Mouse (Mus musculus) midbrain, embryonic 10.5 days (tissue): Measurements from ENCODE around the gene Acr. TPM values are rescaled to one million over a fixed set of nuclear protein-coding genes. Genes with fewer than 3 reads are reported as not detected.

ENCODE experiments used
- DNase-seq: peaks from one replicate; pipeline ENCODE4 v3.0.0-alpha.2; 2017; ENCODE audit warnings: low spot score
- H3K27ac ChIP-seq: fragments of 300-500 bp; sonication (generic); replicated peaks from 2 replicates; pipeline ENCODE4 v1.5.1; 2016; ENCODE audit warnings: mild to moderate bottlenecking
- H3K27me3 ChIP-seq: fragments of 300-500 bp; sonication (generic); 2 replicates; pipeline ENCODE4 v1.6.1; 2016; ENCODE audit warnings: low read depth, mild to moderate bottlenecking; ENCODE audit not compliant: poor library complexity, severe bottlenecking
- H3K36me3 ChIP-seq: fragments of 300-500 bp; sonication (generic); 2 replicates; pipeline ENCODE4 v1.6.1; 2016; ENCODE audit warnings: mild to moderate bottlenecking, moderate library complexity
- H3K4me1 ChIP-seq: fragments of 300-500 bp; sonication (generic); 2 replicates; pipeline ENCODE4 v1.6.1; 2016
- H3K4me3 ChIP-seq: fragments of 300-500 bp; sonication (generic); 2 replicates; pipeline ENCODE4 v1.5.1; 2016; ENCODE audit warnings: mild to moderate bottlenecking, moderate library complexity
- H3K9me3 ChIP-seq: fragments of 300-500 bp; sonication (generic); replicated peaks from 2 replicates; pipeline ENCODE4 v1.6.1; 2016; ENCODE audit warnings: mild to moderate bottlenecking
- WGBS: fragments of 180-500 bp; shearing (Covaris S2); methylation state at CpG from one replicate; pipeline ENCODE4 v1.1.7; 2016; 5-methylcytosine and 5-hydroxymethylcytosine counted together
- polyA plus RNA-seq: library from polyadenylated mRNA; unstranded; fragments of >200 nt; fragmentation: Nextera tagmentation; extraction: Ambion mirVana; gene quantifications from 2 replicates; pipeline ENCODE4 v1.2.1, GENCODE M21; 2016

Acr gene
- polyA plus RNA-seq, 1 experiment from 2014 or later = 0.10 TPM

DNA sequence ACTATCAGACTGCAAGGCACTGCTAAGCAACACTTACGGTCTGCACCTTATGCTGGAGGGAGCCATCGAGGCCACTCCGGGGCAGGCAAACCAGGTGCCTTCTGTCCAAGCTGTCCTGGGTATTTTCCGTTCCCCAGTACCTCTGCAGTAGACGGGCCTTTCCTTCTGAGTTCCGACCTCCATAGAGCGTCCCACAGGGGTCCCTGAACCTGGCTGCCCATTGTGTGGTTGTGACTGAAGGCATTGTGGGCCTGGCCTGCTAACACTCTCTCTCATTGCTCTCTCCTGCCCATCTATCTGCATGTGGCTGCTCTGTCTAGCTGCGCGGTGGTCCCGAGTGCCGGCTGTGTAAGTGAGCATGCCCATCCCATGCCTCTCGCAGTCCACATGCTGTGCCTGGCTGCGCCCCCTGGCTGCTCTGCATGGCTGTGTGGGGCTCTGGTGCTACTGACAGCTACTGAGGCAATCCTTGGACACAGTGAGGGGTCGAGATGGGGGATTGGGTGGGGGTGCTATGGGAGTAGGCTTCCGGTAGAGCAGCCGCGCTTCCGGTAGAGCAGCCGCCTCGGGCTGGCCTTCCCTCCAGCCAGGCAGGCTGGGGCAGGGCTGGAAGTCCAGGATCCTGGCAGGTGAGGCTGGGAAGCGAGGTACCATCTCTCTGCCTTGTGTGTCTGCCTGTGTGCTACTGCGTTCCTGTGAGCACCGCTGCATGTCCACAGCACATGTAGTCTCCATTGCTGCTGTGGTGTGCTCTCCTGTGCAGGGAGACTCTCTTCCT lies 11.5 kb upstream of the Acr start:
- Histone ChIP-seq H3K9me3 (no peaks in the 10 kb centered on the region), H3K36me3 (0 out of 2 replicates have a peak, but pooled peaks cover 7% of the 10 kb centered on the region), H3K4me1 (peaks cover 33% of the 10 kb centered on the region), H3K4me3 (peak overlapping the region; percentile 47), H3K27ac (no peak overlapping the region), H3K27me3 (peaks cover 50% of the 10 kb centered on the region)
- 23% methylated on average over 23 of the region's 23 CpGs for WGBS
- DNase-seq = peak; percentile 57

DNA sequence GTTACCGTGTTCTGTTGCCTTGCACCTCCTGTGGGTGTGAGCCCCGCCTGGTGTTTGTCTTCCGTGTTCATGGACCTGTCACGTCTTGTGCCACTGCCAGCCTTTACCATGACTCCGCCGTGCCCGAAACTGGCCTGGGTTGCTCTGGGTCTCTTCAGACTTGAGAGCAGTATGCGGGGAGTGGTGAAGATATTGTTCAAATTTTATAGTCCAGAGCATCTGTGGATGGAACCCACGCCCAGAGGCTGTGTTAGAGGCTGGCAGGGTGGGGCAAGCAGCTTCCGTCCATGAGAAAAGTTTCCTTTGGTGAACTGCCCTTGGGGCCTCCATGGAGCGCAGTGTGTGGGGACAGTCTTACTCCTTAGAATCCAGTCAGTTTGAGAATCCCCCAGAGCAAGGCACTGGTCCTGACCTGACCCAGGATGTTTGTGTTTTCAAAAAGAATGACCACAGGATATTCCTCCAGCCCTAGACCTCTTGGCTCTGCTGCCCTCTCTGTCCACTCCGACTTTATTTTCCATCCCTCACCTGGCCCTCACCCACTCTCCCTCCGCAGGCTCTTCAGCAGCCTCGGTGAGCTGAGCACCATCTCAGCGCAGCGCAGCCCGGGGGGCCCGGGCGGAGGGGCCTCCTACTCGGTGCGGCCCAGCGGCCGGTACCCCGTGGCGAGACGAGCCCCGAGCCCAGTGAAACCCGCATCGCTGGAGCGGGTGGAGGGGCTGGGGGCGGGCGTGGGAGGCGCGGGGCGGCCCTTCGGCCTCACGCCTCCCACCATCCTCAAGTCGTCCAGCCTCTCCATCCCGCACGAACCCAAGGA lies 10.7 kb upstream of the Acr start:
- no peak for DNase-seq
- H3K27me3 ChIP-seq = peaks cover 50% of the 10 kb centered on the region
- 11% methylated on average over 39 of the region's 40 CpGs for WGBS

GRCm38 (mm10) chr15:89557996-89558390 lies 10.1 kb upstream of the Acr start:
- peak; percentile 42 for DNase-seq
- peak overlapping the region; percentile 17; the same call in 1 of the 2 replicates for H3K27ac ChIP-seq
- H3K4me3 ChIP-seq = peak overlapping the region; percentile 47
- no peaks in the 10 kb centered on the region for H3K36me3 ChIP-seq
- H3K4me1 ChIP-seq = peaks cover 37% of the 10 kb centered on the region
- WGBS = 3% methylated on average over 34 of the region's 34 CpGs
- no peaks in the 10 kb centered on the region for H3K9me3 ChIP-seq
- peaks cover 50% of the 10 kb centered on the region for H3K27me3 ChIP-seq

More for the DNA sequence above, 10.7 kb upstream of the Acr start:
- 0 out of 2 replicates have a peak, but pooled peaks cover 4% of the 10 kb centered on the region for H3K36me3 ChIP-seq
- H3K4me3 ChIP-seq = peak overlapping the region; percentile 47
- H3K27ac ChIP-seq = no peak overlapping the region; the same call in 1 of the 2 replicates
- no peaks in the 10 kb centered on the region for H3K9me3 ChIP-seq
- H3K4me1 ChIP-seq = peaks cover 33% of the 10 kb centered on the region

DNA sequence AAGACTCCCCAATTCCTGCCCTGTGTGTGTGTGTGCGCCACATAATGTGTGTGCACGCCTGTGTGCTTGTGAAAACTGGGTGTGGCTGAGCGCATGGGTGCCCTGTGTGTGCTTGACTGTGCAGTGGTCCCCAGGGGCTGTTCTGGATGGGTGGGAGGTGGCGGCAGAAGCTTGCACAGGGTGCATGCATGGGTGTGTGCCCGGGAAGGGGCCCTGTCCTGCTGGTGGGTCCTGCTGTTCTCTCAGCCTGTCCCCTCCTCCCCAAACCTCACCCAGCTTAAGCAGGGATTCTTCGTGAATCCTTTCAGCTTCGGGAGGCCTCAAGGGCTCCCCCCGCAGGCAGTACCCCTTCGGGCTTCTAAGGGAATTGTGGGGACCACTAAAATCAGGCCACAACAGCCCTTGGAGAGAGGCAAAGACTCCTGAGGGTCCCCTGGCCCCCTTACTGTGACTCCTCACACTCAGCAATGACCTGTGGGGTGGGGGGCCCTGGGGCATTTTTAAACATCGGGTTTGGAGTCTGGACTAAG lies 8.9 kb upstream of the Acr start:
- H3K4me1 ChIP-seq = peaks cover 37% of the 10 kb centered on the region
- 35% methylated on average over 10 of the region's 10 CpGs for WGBS
- no peaks in the 10 kb centered on the region for H3K9me3 ChIP-seq
- H3K4me3 ChIP-seq = no peak overlapping the region
- DNase-seq = no peak
- H3K27me3 ChIP-seq = peaks cover 50% of the 10 kb centered on the region
- H3K27ac ChIP-seq = no peak overlapping the region
- no peaks in the 10 kb centered on the region for H3K36me3 ChIP-seq

DNA sequence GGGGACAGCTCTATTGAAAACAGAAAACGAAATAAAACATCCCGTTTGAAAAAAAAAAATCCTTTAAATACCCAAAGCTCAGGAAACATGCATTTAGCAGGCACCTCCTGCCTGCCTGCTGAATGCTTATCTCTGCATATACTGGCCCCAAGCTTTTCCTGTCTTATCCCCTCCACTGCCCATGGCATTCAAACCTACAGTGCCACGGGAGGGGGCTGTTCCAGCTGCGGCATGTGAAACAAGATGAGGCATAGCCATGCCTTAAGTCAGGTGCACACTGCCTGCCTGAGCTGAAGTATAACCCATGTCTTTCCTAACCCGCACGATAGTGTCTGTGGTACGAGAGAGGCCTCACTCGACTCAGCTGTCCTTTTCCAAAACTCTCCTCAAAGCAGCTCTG lies 4.0 kb downstream of the Acr start:
- Histone ChIP-seq H3K27me3 (no peaks in the 10 kb centered on the region), H3K36me3 (no peaks in the 10 kb centered on the region), H3K4me1 (no peaks in the 10 kb centered on the region), H3K9me3 (no peaks in the 10 kb centered on the region), H3K4me3 (no peak overlapping the region), H3K27ac (no peak overlapping the region)
- no peak for DNase-seq
- WGBS = 74% methylated on average over 8 of the region's 8 CpGs

DNA sequence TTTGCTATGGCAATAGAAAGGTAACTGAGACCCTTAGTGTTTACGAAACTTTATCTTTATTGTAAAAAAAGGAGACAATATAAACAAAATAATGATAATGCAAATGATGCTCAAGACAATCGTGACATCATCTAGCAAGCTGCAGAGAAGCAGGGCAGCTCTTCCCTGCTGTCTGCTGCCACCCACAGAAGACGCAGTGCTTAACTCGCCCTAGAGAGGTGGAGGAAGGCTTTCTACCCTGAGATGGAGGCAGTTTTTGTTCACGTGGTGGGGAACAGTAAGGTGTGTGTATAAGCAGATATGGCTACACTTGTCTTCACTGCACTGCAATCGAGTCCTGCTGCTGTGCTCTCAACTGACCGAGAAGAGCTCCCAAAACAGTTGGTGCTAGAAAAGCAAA lies 14.4 kb downstream of the Acr start:
- no peaks in the 10 kb centered on the region for H3K27me3 ChIP-seq
- no peak for DNase-seq
- H3K36me3 ChIP-seq = peaks cover 53% of the 10 kb centered on the region
- H3K4me1 ChIP-seq = no peaks in the 10 kb centered on the region
- 89% methylated on average over 7 of the region's 7 CpGs for WGBS
- H3K9me3 ChIP-seq = no peaks in the 10 kb centered on the region
- no peak overlapping the region for H3K27ac ChIP-seq
- no peak overlapping the region for H3K4me3 ChIP-seq

- Histone ChIP-seq H3K27ac (no peak overlapping the region), H3K4me1 (peaks cover 2% of the 10 kb centered on the region; the same call in 1 of the 2 replicates), H3K36me3 (peaks cover 61% of the 10 kb centered on the region), H3K27me3 (no peaks in the 10 kb centered on the region), H3K4me3 (no peak overlapping the region), H3K9me3 (no peaks in the 10 kb centered on the region)
- no peak for DNase-seq
- 92% methylated on average over 5 of the region's 5 CpGs for WGBS
Observed at GRCm38 (mm10) chr15:89585101-89585500, 17.0 kb downstream of the Acr start.

GRCm38 (mm10) chr15:89585631-89586030 lies 17.5 kb downstream of the Acr start:
- Histone ChIP-seq H3K36me3 (peaks cover 61% of the 10 kb centered on the region), H3K27me3 (no peaks in the 10 kb centered on the region), H3K4me1 (peaks cover 7% of the 10 kb centered on the region), H3K27ac (no peak overlapping the region), H3K9me3 (no peaks in the 10 kb centered on the region), H3K4me3 (no peak overlapping the region)
- no peak for DNase-seq
- WGBS = 91% methylated on average over 11 of the region's 11 CpGs

GRCm38 (mm10) chr15:89589146-89589545 lies 21.0 kb downstream of the Acr start:
- Histone ChIP-seq H3K36me3 (peaks cover 37% of the 10 kb centered on the region), H3K27me3 (no peaks in the 10 kb centered on the region), H3K4me1 (peaks cover 23% of the 10 kb centered on the region), H3K27ac (no peak overlapping the region), H3K4me3 (no peak overlapping the region), H3K9me3 (no peaks in the 10 kb centered on the region)
- no peak for DNase-seq
- WGBS = 91% methylated on average over 5 of the region's 5 CpGs

GRCm38 (mm10) chr15:89591317-89591716 lies 23.2 kb downstream of the Acr start:
- 5% methylated on average over 30 of the region's 30 CpGs for WGBS
- peaks cover 20% of the 10 kb centered on the region for H3K36me3 ChIP-seq
- H3K9me3 ChIP-seq = no peaks in the 10 kb centered on the region
- peak overlapping the region; percentile 87 for H3K4me3 ChIP-seq
- peak overlapping the region; percentile 88 for H3K27ac ChIP-seq
- no peaks in the 10 kb centered on the region for H3K27me3 ChIP-seq
- DNase-seq = no peak
- peaks cover 23% of the 10 kb centered on the region for H3K4me1 ChIP-seq

DNA sequence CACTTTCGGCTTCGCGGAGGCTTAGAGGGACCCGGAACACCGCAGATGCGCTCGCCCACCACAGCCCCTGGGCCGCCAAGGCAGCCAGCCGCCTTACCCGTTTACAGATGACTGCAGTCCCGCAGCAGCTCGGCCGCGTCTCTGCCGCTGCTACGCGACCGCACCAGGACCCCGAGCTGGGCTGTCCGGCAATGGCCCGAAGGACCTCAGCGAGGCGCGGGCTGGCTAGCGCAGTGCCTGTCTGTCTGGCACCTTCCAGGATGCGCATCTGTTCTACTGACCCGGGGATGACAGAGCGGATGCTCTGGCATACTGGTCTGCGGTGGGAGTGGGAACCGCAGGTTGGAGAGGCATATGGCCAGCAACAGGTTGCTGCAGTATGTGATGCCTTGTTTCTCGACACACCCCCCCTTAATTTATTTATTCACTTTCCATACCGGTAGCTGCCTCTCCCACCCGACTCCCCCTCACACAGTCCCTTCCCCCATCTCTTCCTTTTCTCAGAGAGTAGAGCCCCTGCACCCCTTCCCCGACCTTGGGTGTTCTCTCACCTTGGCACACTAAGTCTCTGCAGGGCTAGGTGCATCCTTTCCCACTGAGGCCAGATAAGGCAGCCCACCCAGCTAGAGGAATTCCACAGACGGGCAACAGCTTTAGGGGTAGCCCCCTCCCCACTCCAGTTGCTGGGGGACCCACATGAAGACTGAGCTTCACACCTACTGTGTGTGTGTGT lies 23.8 kb downstream of the Acr start, which contains the start of gene Rabl2:
Gene Rabl2, minus strand, starts transcription at position 201 of the 733 bp plus-strand sequence.
- WGBS = 1% methylated on average over 35 of the region's 35 CpGs
- H3K27ac ChIP-seq = peak within 1 kb of the TSS; percentile 88
- DNase-seq = peak; percentile 93

DNA sequence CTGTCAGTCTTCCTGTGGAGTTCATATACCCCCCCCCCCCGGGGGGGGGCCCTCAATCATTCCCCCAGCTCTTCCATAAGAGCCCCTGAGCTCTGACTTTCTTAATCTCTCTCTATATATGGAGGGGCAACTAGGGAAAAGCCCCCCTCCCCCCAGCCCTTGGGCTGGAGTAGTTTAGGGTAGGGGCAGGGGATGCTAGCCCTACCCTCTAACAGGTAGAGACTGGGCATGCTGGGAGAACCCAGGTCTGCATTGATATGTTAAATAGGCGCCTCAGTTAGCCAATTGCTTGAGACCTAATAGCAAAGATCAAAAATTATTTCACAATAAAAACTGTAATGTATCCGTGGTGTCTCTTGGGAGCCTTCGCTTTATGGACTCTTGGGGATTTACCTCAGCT lies 24.4 kb downstream of the Acr start:
- DNase-seq = no peak

More for the DNA sequence above, 23.8 kb downstream of the Acr start, which contains the start of gene Rabl2:
- H3K36me3 ChIP-seq = peaks cover 15% of the 10 kb centered on the region
- H3K9me3 ChIP-seq = no peaks in the 10 kb centered on the region
- H3K27me3 ChIP-seq = no peaks in the 10 kb centered on the region
- peak within 1 kb of the TSS; percentile 87 for H3K4me3 ChIP-seq
- peaks cover 23% of the 10 kb centered on the region for H3K4me1 ChIP-seq

More for the DNA sequence above, 24.4 kb downstream of the Acr start:
- Histone ChIP-seq H3K27me3 (no peaks in the 10 kb centered on the region), H3K9me3 (no peaks in the 10 kb centered on the region), H3K4me1 (peaks cover 23% of the 10 kb centered on the region), H3K27ac (peak overlapping the region; percentile 88), H3K4me3 (peak overlapping the region; percentile 87), H3K36me3 (peaks cover 8% of the 10 kb centered on the region)
- WGBS = 44% methylated on average over 4 of the region's 4 CpGs
